Mouse (Mus musculus): ENCODE measurements at regions not wholly inside any gene's neighbourhood (a gene's known extent, or its start where the extent isn't known, plus 50 kb on each side); places are given as distances from the start of the nearest gene placed in this dataset.

GRCm38 (mm10) chr15:54335306-54335705, 450.6 kb downstream of the Gm7489 start:
- DNase-seq (ENCODE audit: low spot score): no peak

- DNase-seq (ENCODE audit: low spot score): peak; percentile 5
Observed at GRCm38 (mm10) chr15:54353753-54354152, 469.0 kb downstream of the Gm7489 start.

GRCm38 (mm10) chr15:54358731-54359130, 474.0 kb downstream of the Gm7489 start:
- DNase-seq (ENCODE audit: low spot score): no peak
